Mouse (Mus musculus): ENCODE measurements at regions not wholly inside any gene's neighbourhood (a gene's known extent, or its start where the extent isn't known, plus 50 kb on each side); places are given as distances from the start of the nearest gene placed in this dataset.

- H3K4me1 ChIP-seq (ENCODE audit: control insufficient read depth, insufficient read depth, low read length): no peaks in the 10 kb centered on the region
- ATAC-seq (ENCODE audit: low FRiP score, low TSS enrichment): no peak
- H3K4me2 ChIP-seq (ENCODE audit: low read length): no peak overlapping the region
- H3K36me3 ChIP-seq (ENCODE audit: control insufficient read depth, insufficient read depth, low read length): no peaks in the 10 kb centered on the region
- H3K27me3 ChIP-seq (ENCODE audit: control insufficient read depth, insufficient read depth, low read length): no peaks in the 10 kb centered on the region
- no peak overlapping the region for H3K9ac ChIP-seq (replicated peaks; ENCODE audit: low read length)
- H3K9me3 ChIP-seq (ENCODE audit: control insufficient read depth, low read length): no peaks in the 10 kb centered on the region
- H3K4me3 ChIP-seq (replicated peaks; ENCODE audit: low read depth, low read length): no peak overlapping the region
- 86% methylated on average over 3 of the region's 3 CpGs for WGBS
- H3K27ac ChIP-seq (replicated peaks; ENCODE audit: low read depth, low read length): no peak overlapping the region
- no peak for DNase-seq
Observed at GRCm38 (mm10) chr8:66568861-66569260, 57.3 kb downstream of the Tktl2 start.

DNA sequence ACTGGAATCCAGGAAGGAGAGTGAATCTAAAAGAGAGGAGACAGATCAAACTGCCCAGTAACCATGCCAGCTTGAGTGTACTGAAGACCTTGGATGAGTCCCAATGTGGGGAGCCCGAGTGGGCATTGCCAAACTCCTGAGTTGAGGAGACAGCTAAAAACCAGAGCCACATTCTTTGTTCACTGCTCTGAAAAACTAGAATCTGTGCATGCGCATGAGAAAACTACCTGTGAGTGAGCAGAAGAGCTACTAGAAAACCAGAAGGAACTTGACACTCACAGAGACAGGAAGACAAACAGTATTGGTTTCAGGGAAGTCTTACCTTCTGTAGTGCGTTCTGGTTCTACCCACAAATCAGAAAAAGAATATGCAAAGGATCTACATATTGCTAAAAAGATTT is 74.6 kb downstream of the Tktl2 start:
- H3K27me3 ChIP-seq (ENCODE audit: control insufficient read depth, insufficient read depth, low read length): no peaks in the 10 kb centered on the region
- no peaks in the 10 kb centered on the region for H3K36me3 ChIP-seq (ENCODE audit: control insufficient read depth, insufficient read depth, low read length)
- WGBS: 93% methylated on average over 3 of the region's 3 CpGs
- H3K4me2 ChIP-seq (ENCODE audit: low read length): no peak overlapping the region
- no peaks in the 10 kb centered on the region for H3K9me3 ChIP-seq (ENCODE audit: control insufficient read depth, low read length)
- no peaks in the 10 kb centered on the region for H3K4me1 ChIP-seq (ENCODE audit: control insufficient read depth, insufficient read depth, low read length)
- ATAC-seq (ENCODE audit: low FRiP score, low TSS enrichment) (no peak), DNase-seq (no peak)
- H3K4me3 ChIP-seq (replicated peaks; ENCODE audit: low read depth, low read length): no peak overlapping the region
- no peak overlapping the region for H3K9ac ChIP-seq (replicated peaks; ENCODE audit: low read length)
- H3K27ac ChIP-seq (replicated peaks; ENCODE audit: low read depth, low read length): no peak overlapping the region

DNA sequence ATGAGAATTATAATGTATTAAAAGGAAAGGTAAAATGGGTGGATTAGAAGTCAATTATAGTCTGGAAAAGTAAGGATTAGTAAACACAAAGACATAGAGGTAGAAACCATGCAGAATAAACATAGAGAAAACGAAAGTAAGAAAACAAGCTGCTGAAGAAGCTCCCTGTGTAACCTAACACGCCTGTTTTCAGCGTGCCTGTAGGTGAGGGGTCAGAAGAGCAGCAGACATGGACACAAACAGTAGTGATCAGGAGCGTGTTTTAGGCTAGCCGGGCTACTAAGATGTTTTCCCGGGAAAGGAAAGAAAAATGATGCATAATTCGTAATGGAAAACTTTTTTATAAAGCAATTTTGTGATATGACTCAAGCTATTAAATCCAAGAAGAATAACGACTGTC is 75.3 kb downstream of the Tktl2 start:
- H3K27ac ChIP-seq (replicated peaks; ENCODE audit: low read depth, low read length): no peak overlapping the region
- H3K9ac ChIP-seq (replicated peaks; ENCODE audit: low read length): no peak overlapping the region
- H3K9me3 ChIP-seq (ENCODE audit: control insufficient read depth, low read length): no peaks in the 10 kb centered on the region
- no peaks in the 10 kb centered on the region for H3K36me3 ChIP-seq (ENCODE audit: control insufficient read depth, insufficient read depth, low read length)
- no peaks in the 10 kb centered on the region for H3K4me1 ChIP-seq (ENCODE audit: control insufficient read depth, insufficient read depth, low read length)
- no peak overlapping the region for H3K4me3 ChIP-seq (replicated peaks; ENCODE audit: low read depth, low read length)
- WGBS: 88% methylated on average over 8 of the region's 8 CpGs
- H3K27me3 ChIP-seq (ENCODE audit: control insufficient read depth, insufficient read depth, low read length): no peaks in the 10 kb centered on the region
- no peak overlapping the region for H3K4me2 ChIP-seq (ENCODE audit: low read length)
- ATAC-seq (ENCODE audit: low FRiP score, low TSS enrichment): no peak
- no peak for DNase-seq

GRCm38 (mm10) chr8:66587272-66587671 is 75.7 kb downstream of the Tktl2 start:
- Histone ChIP-seq H3K36me3 (ENCODE audit: control insufficient read depth, insufficient read depth, low read length) (no peaks in the 10 kb centered on the region), H3K27me3 (ENCODE audit: control insufficient read depth, insufficient read depth, low read length) (no peaks in the 10 kb centered on the region), H3K4me1 (ENCODE audit: control insufficient read depth, insufficient read depth, low read length) (no peaks in the 10 kb centered on the region), H3K9me3 (ENCODE audit: control insufficient read depth, low read length) (no peaks in the 10 kb centered on the region), H3K4me2 (ENCODE audit: low read length) (no peak overlapping the region), H3K4me3 (replicated peaks; ENCODE audit: low read depth, low read length) (no peak overlapping the region), H3K27ac (replicated peaks; ENCODE audit: low read depth, low read length) (no peak overlapping the region), H3K9ac (replicated peaks; ENCODE audit: low read length) (no peak overlapping the region)
- ATAC-seq (ENCODE audit: low FRiP score, low TSS enrichment) (no peak), DNase-seq (no peak)
- WGBS: 85% methylated on average over 2 of the region's 2 CpGs

DNA sequence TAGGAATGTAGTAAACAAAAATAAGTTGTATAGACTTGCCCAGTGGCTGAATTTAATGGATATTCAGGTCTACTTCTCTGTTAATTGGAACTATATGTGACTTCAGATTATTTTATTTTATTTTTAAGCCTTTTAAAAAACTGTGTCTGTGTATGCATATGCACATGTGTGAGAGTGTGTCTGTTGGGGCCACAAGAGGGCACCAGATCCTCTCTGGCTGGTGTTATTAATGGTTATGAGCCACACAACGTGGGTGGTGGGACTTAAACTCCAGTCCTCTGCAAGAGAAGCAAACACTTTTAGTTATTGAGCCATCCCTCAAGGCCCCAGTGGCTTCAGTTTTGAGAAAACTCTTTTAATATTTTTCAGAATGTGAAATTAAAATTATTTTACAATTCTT is 77.9 kb downstream of the Tktl2 start:
- Histone ChIP-seq H3K27me3 (ENCODE audit: control insufficient read depth, insufficient read depth, low read length) (no peaks in the 10 kb centered on the region), H3K4me3 (replicated peaks; ENCODE audit: low read depth, low read length) (no peak overlapping the region), H3K4me2 (ENCODE audit: low read length) (no peak overlapping the region), H3K36me3 (ENCODE audit: control insufficient read depth, insufficient read depth, low read length) (no peaks in the 10 kb centered on the region), H3K9me3 (ENCODE audit: control insufficient read depth, low read length) (no peaks in the 10 kb centered on the region), H3K9ac (replicated peaks; ENCODE audit: low read length) (no peak overlapping the region), H3K4me1 (ENCODE audit: control insufficient read depth, insufficient read depth, low read length) (no peaks in the 10 kb centered on the region), H3K27ac (replicated peaks; ENCODE audit: low read depth, low read length) (no peak overlapping the region)
- 57% methylated on average over 1 of the region's 1 CpGs for WGBS
- DNase-seq (no peak), ATAC-seq (ENCODE audit: low FRiP score, low TSS enrichment) (no peak)

GRCm38 (mm10) chr8:66607194-66607593 is 80.7 kb downstream of the Npy5r start:
- ATAC-seq (ENCODE audit: low FRiP score, low TSS enrichment) (no peak), DNase-seq (no peak)
- no peak overlapping the region for H3K4me3 ChIP-seq (replicated peaks; ENCODE audit: low read depth, low read length)
- no peak overlapping the region for H3K4me2 ChIP-seq (ENCODE audit: low read length)
- no peak overlapping the region for H3K9ac ChIP-seq (replicated peaks; ENCODE audit: low read length)
- no peaks in the 10 kb centered on the region for H3K4me1 ChIP-seq (ENCODE audit: control insufficient read depth, insufficient read depth, low read length)
- no peak overlapping the region for H3K27ac ChIP-seq (replicated peaks; ENCODE audit: low read depth, low read length)
- no peaks in the 10 kb centered on the region for H3K9me3 ChIP-seq (ENCODE audit: control insufficient read depth, low read length)
- WGBS: 55% methylated on average over 5 of the region's 5 CpGs
- H3K36me3 ChIP-seq (ENCODE audit: control insufficient read depth, insufficient read depth, low read length): no peaks in the 10 kb centered on the region
- no peaks in the 10 kb centered on the region for H3K27me3 ChIP-seq (ENCODE audit: control insufficient read depth, insufficient read depth, low read length)

DNA sequence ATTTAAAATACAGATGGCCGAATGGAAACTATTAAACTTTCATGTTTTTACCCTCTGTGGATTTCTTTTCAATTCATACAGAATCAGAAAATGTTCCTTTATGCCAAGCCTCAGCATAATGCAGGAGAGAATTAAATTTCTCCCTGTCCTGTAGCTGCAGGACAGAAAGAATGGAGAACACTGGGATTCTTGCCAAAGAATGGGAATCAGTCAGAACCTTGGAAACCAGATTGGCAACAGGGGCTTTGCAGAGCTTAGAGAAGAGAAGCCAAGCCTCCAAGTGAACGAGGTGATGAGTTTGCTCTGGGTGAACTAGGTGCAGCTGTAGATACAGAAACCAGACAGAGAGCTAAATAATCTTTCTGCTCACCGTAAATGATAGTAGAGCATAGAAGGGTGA is 64.6 kb downstream of the Npy5r start:
- no peaks in the 10 kb centered on the region for H3K4me1 ChIP-seq (ENCODE audit: control insufficient read depth, insufficient read depth, low read length)
- no peak overlapping the region for H3K4me3 ChIP-seq (replicated peaks; ENCODE audit: low read depth, low read length)
- H3K9me3 ChIP-seq (ENCODE audit: control insufficient read depth, low read length): no peaks in the 10 kb centered on the region
- DNase-seq: peak; percentile 43
- H3K4me2 ChIP-seq (ENCODE audit: low read length): no peak overlapping the region
- WGBS: 58% methylated on average over 3 of the region's 3 CpGs
- no peaks in the 10 kb centered on the region for H3K27me3 ChIP-seq (ENCODE audit: control insufficient read depth, insufficient read depth, low read length)
- no peaks in the 10 kb centered on the region for H3K36me3 ChIP-seq (ENCODE audit: control insufficient read depth, insufficient read depth, low read length)
- no peak overlapping the region for H3K9ac ChIP-seq (replicated peaks; ENCODE audit: low read length)
- no peak overlapping the region for H3K27ac ChIP-seq (replicated peaks; ENCODE audit: low read depth, low read length)
- no peak for ATAC-seq (ENCODE audit: low FRiP score, low TSS enrichment)

DNA sequence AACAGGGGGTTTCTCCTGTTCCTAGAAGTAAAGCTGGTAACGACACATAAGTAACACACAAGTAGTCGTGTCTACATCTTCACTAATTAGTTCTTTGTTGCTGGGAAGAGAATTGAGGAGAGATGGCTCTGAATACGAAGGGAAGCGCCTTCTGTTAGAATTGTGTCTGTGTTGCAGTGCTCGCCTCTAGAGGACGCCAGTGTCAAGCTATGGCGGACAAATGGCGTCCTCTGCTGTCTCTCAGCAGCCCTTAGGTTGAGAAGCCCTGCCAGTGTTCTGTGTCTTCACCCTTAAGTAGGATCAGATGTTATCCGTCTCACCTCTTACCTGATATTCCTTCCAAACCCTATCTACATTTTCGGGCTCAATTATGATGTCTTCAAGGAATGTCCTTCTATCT is 64.1 kb downstream of the Npy5r start:
- no peaks in the 10 kb centered on the region for H3K4me1 ChIP-seq (ENCODE audit: control insufficient read depth, insufficient read depth, low read length)
- WGBS: 52% methylated on average over 10 of the region's 10 CpGs
- no peak for DNase-seq
- H3K36me3 ChIP-seq (ENCODE audit: control insufficient read depth, insufficient read depth, low read length): no peaks in the 10 kb centered on the region
- no peaks in the 10 kb centered on the region for H3K9me3 ChIP-seq (ENCODE audit: control insufficient read depth, low read length)
- ATAC-seq (ENCODE audit: low FRiP score, low TSS enrichment): no peak
- H3K27me3 ChIP-seq (ENCODE audit: control insufficient read depth, insufficient read depth, low read length): no peaks in the 10 kb centered on the region
- no peak overlapping the region for H3K4me2 ChIP-seq (ENCODE audit: low read length)
- no peak overlapping the region for H3K4me3 ChIP-seq (replicated peaks; ENCODE audit: low read depth, low read length)
- H3K27ac ChIP-seq (replicated peaks; ENCODE audit: low read depth, low read length): no peak overlapping the region
- no peak overlapping the region for H3K9ac ChIP-seq (replicated peaks; ENCODE audit: low read length)

Measured in midbrain, embryonic 14.5 days (tissue).